Mouse (Mus musculus) liver, adult 2 months (tissue): ENCODE measurements at regions not wholly inside any gene's neighbourhood (a gene's known extent, or its start where the extent isn't known, plus 50 kb on each side); places are given as distances from the start of the nearest gene placed in this dataset.

Experiments used
- CTCF ChIP-seq: fragments of 200-500 bp; IDR thresholded peaks from 2 replicates; pipeline ENCODE4 v1.5.1; 2011; ENCODE audit warnings: low read depth, low read length, control low read depth
- POLR2A ChIP-seq: fragments of 200-500 bp; IDR thresholded peaks from 2 replicates; pipeline ENCODE4 v1.6.1; 2011; ENCODE audit warnings: low read length, control low read depth; ENCODE audit not compliant: insufficient read depth; ENCODE audit errors: extremely low read depth

- TF ChIP-seq POLR2A (no peak), CTCF (no peak)
These were observed 84.3 kb upstream of the Actbl2 start for GRCm38 (mm10) chr13:111170269-111171165.
